Comparison of ENCODE assay signal across 9 mouse cellular contexts in the genomic region with DNA sequence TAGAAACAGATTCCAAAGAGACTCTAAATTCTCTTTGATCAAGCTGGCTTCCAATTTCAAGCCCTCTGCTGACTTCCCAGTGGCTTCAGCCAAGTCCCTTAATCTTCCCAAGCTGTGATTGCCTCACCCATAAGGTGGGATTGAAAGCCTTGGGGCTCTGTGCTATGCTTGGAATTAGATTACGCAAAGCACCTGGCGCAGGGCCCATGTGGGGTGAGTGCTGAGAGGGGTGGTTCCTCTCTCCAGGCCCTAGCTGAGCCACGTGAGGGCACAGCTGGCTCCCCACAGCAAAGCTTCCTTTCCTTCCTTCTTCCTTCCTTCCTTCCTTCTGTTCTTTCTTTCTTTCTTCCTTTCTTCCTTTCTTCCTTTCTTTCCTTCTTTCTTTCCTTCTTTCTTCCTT. TPM values are rescaled to one million over a fixed set of nuclear protein-coding genes. Genes with fewer than 3 reads are reported as not detected.
DNase-seq lines count a peak whose midpoint lies in the region; ATAC-seq and TF ChIP-seq lines count a peak whose summit lies in the region.
"Had no signal": no experiment of that assay in that cellular context is flagged by ENCODE, and none has a peak within 500 bp of the region (broad histone marks: within the 10 kb centered on the region; RNA-seq: fewer than 3 reads in every experiment).

No protein-coding gene starts in this region.

- H3K4me1 ChIP-seq in limb, embryonic 14.5 days (ENCODE audit: control insufficient read depth, insufficient read depth, low read length): no peaks in the 10 kb centered on the region
- no peaks in the 10 kb centered on the region for H3K4me1 ChIP-seq in limb, embryonic 10.5 days
- H3K4me1 ChIP-seq in liver, postnatal 0 days (ENCODE audit: insufficient read depth): no peaks in the 10 kb centered on the region
- peaks cover 6% of the 10 kb centered on the region for H3K4me1 ChIP-seq in midbrain, embryonic 13.5 days (replicated peaks)
- H3K4me1 ChIP-seq in hindbrain, embryonic 16.5 days (ENCODE audit: control insufficient read depth, insufficient read depth, low read depth, low read length): no peaks in the 10 kb centered on the region

- TF ChIP-seq POLR2A in limb, embryonic 14.5 days (IDR thresholded peaks at IDR 0.05; ENCODE audit: borderline replicate concordance, extremely low read depth, insufficient read depth, insufficient read length): no peak

- H3K9me3 ChIP-seq in limb, embryonic 14.5 days (ENCODE audit: control insufficient read depth, low read length): no peaks in the 10 kb centered on the region
- H3K9me3 ChIP-seq in limb, embryonic 10.5 days (replicated peaks): no peaks in the 10 kb centered on the region
- H3K9me3 ChIP-seq in liver, postnatal 0 days (ENCODE audit: low read length): no peaks in the 10 kb centered on the region
- H3K9me3 ChIP-seq in midbrain, embryonic 13.5 days: no peaks in the 10 kb centered on the region
- no peaks in the 10 kb centered on the region for H3K9me3 ChIP-seq in hindbrain, embryonic 16.5 days (ENCODE audit: control insufficient read depth, low read length)
- H3K9me3 ChIP-seq: limb, embryonic 13.5 days had no signal

- TF ChIP-seq EP300 in liver, postnatal 0 days (IDR thresholded peaks at IDR 0.05; ENCODE audit: low read depth): no peak

- no peak overlapping the region for H3K4me3 ChIP-seq in limb, embryonic 14.5 days (replicated peaks; ENCODE audit: low read length)
- H3K4me3 ChIP-seq in limb, embryonic 10.5 days: no peak overlapping the region
- no peak overlapping the region for H3K4me3 ChIP-seq in liver, postnatal 0 days (ENCODE audit: low read depth, low read length)
- no peak overlapping the region for H3K4me3 ChIP-seq in midbrain, embryonic 13.5 days (replicated peaks)
- no peak overlapping the region for H3K4me3 ChIP-seq in hindbrain, embryonic 16.5 days (ENCODE audit: low read length)
- H3K4me3 ChIP-seq: limb, embryonic 13.5 days had no signal

- DNase-seq in limb, embryonic 14.5 days (ENCODE audit: low spot score): peak; percentile 49
- no peak for DNase-seq in limb, embryonic 10.5 days (ENCODE audit: low spot score)
- peak; percentile 78 for DNase-seq in gastrocnemius, postnatal 25 days
- peak; percentile 28 for DNase-seq in liver, postnatal 0 days
- peak; percentile 33 for DNase-seq in urinary bladder, postnatal 10 days (ENCODE audit: low spot score)
- no peak for DNase-seq in thymus, postnatal 14 days

- no peak overlapping the region for H3K4me2 ChIP-seq in limb, embryonic 14.5 days (replicated peaks; ENCODE audit: low read depth, low read length, severe bottlenecking)
- no peak overlapping the region for H3K4me2 ChIP-seq in liver, postnatal 0 days (ENCODE audit: low read depth, low read length)
- H3K4me2 ChIP-seq in midbrain, embryonic 13.5 days (replicated peaks): no peak overlapping the region
- H3K4me2 ChIP-seq in hindbrain, embryonic 16.5 days (ENCODE audit: low read length): no peak overlapping the region
- H3K4me2 ChIP-seq: limb, embryonic 13.5 days had no signal

- 51% methylated on average over 3 of the region's 3 CpGs for WGBS in limb, embryonic 14.5 days
- WGBS in limb, embryonic 10.5 days: 73% methylated on average over 3 of the region's 3 CpGs
- WGBS in liver, postnatal 0 days (ENCODE audit: insufficient replicate concordance): 43% methylated on average over 3 of the region's 3 CpGs
- WGBS in midbrain, embryonic 13.5 days: 64% methylated on average over 3 of the region's 3 CpGs
- WGBS in hindbrain, embryonic 16.5 days: 59% methylated on average over 3 of the region's 3 CpGs

- H3K27me3 ChIP-seq in limb, embryonic 14.5 days (ENCODE audit: control insufficient read depth, insufficient read depth, low read length): no peaks in the 10 kb centered on the region
- H3K27me3 ChIP-seq in limb, embryonic 10.5 days (ENCODE audit: low read depth, poor library complexity, severe bottlenecking): no peaks in the 10 kb centered on the region
- no peaks in the 10 kb centered on the region for H3K27me3 ChIP-seq in liver, postnatal 0 days (ENCODE audit: insufficient read depth, low read length)
- no peaks in the 10 kb centered on the region for H3K27me3 ChIP-seq in midbrain, embryonic 13.5 days
- no peaks in the 10 kb centered on the region for H3K27me3 ChIP-seq in hindbrain, embryonic 16.5 days (replicated peaks; ENCODE audit: control insufficient read depth, insufficient read depth, low read length)
- H3K27me3 ChIP-seq: limb, embryonic 13.5 days had no signal

- no peaks in the 10 kb centered on the region for H3K36me3 ChIP-seq in limb, embryonic 14.5 days (ENCODE audit: control insufficient read depth, insufficient read depth, low read length)
- no peaks in the 10 kb centered on the region for H3K36me3 ChIP-seq in limb, embryonic 10.5 days
- H3K36me3 ChIP-seq in liver, postnatal 0 days (replicated peaks; ENCODE audit: insufficient read depth, low read length): no peaks in the 10 kb centered on the region
- no peaks in the 10 kb centered on the region for H3K36me3 ChIP-seq in midbrain, embryonic 13.5 days
- no peaks in the 10 kb centered on the region for H3K36me3 ChIP-seq in hindbrain, embryonic 16.5 days (ENCODE audit: control insufficient read depth, insufficient read depth, low read length)
- H3K36me3 ChIP-seq: limb, embryonic 13.5 days had no signal

- no peak for TF ChIP-seq CTCF in liver, postnatal 0 days (IDR thresholded peaks at IDR 0.05; ENCODE audit: low read depth)

- no peak overlapping the region for H3K27ac ChIP-seq in limb, embryonic 14.5 days (replicated peaks; ENCODE audit: low read depth, low read length)
- no peak overlapping the region for H3K27ac ChIP-seq in limb, embryonic 10.5 days
- no peak overlapping the region for H3K27ac ChIP-seq in liver, postnatal 0 days (ENCODE audit: low read depth)
- H3K27ac ChIP-seq in midbrain, embryonic 13.5 days: no peak overlapping the region
- no peak overlapping the region for H3K27ac ChIP-seq in hindbrain, embryonic 16.5 days (ENCODE audit: low read depth, low read length)
- H3K27ac ChIP-seq: limb, embryonic 13.5 days had no signal

- no peak for ATAC-seq in limb, embryonic 14.5 days (ENCODE audit: low FRiP score, low read depth)
- ATAC-seq in liver, postnatal 0 days: no peak
- no peak for ATAC-seq in midbrain, embryonic 13.5 days
- ATAC-seq in hindbrain, embryonic 16.5 days: no peak

- no peak overlapping the region for H3K9ac ChIP-seq in limb, embryonic 14.5 days (ENCODE audit: low read depth, low read length, severe bottlenecking)
- H3K9ac ChIP-seq in liver, postnatal 0 days (replicated peaks): no peak overlapping the region
- no peak overlapping the region for H3K9ac ChIP-seq in midbrain, embryonic 13.5 days (replicated peaks)
- H3K9ac ChIP-seq in hindbrain, embryonic 16.5 days (ENCODE audit: low read depth, low read length): no peak overlapping the region
- H3K9ac ChIP-seq: limb, embryonic 13.5 days had no signal

RNA-seq across cellular contexts. Expression of a gene that starts 54.4 kb away (rescaled TPM):
- 125 TPM in 2 replicates for polyA plus RNA-seq in limb, embryonic 14.5 days (2012; rRNA removed)
- polyA plus RNA-seq in limb, embryonic 14.5 days (2014; fragmentation: Nextera tagmentation; extraction: Ambion mirVana): 120 and 128 TPM in 2 replicates
- 108 and 118 TPM in 2 replicates for polyA plus RNA-seq in limb, embryonic 10.5 days (2016; fragmentation: Nextera tagmentation; extraction: Ambion mirVana)
- 100 to 1,000 TPM; 119 to 142 TPM for total RNA-seq in gastrocnemius, postnatal 25 days (2021)
- 13.8 and 16.6 TPM in 2 replicates for polyA plus RNA-seq in liver, postnatal 0 days (2015; fragmentation: Nextera tagmentation; extraction: Ambion mirVana)
- polyA plus RNA-seq in midbrain, embryonic 13.5 days (2015; fragmentation: Nextera tagmentation; extraction: Ambion mirVana): 153 and 163 TPM in 2 replicates
- polyA plus RNA-seq in hindbrain, embryonic 16.5 days (2015; fragmentation: Nextera tagmentation; extraction: Ambion mirVana): 123 and 125 TPM in 2 replicates

Comparison
In these comparisons a context has a peak if more than half of its experiments do, and no peak if none do; other contexts are left out.
1. DNase-seq: peak in limb, embryonic 14.5 days (single experiment), gastrocnemius, postnatal 25 days (single experiment), liver, postnatal 0 days (single experiment) and urinary bladder, postnatal 10 days (single experiment); none in limb, embryonic 10.5 days (single experiment) and thymus, postnatal 14 days (single experiment).